Mouse (Mus musculus) CH12.LX (cell line): Measurements from ENCODE around the gene Armcx4. TPM values are rescaled to one million over a fixed set of nuclear protein-coding genes. Genes with fewer than 3 reads are reported as not detected.

Source experiments
- DNase-seq: peaks from one replicate; pipeline ENCODE4 v3.0.0-alpha.2; 2013; ENCODE audit errors: extremely low read depth
- H3K27ac ChIP-seq: 2 replicates; pipeline ENCODE4 v1.5.1; 2012; ENCODE audit warnings: low read depth, mild to moderate bottlenecking, control low read depth, moderate library complexity; ENCODE audit not compliant: insufficient read depth
- H3K27me3 ChIP-seq: replicated peaks from 2 replicates; pipeline ENCODE3; 2012; ENCODE audit warnings: inconsistent platforms
- H3K36me3 ChIP-seq, 2 experiments: replicated peaks in 1 of 2; 2 replicates each; pipeline versions ENCODE3 to v1.6.1; 2012; ENCODE audit warnings: inconsistent platforms in 1 of 2, low read length in 1 of 2, mild to moderate bottlenecking in 1 of 2, mixed read lengths in 1 of 2, moderate library complexity in 1 of 2; ENCODE audit not compliant: control insufficient read depth in 1 of 2, insufficient read depth in 1 of 2
- H3K4me1 ChIP-seq, 2 experiments: 2 replicates each; pipeline ENCODE4 v1.6.1; 2012; ENCODE audit warnings: inconsistent platforms in 1 of 2, moderate library complexity in 1 of 2; ENCODE audit not compliant: insufficient read depth in 2 of 2, control insufficient read depth in 1 of 2
- H3K4me2 ChIP-seq: 2 replicates; pipeline ENCODE4 v1.6.1; 2012; ENCODE audit warnings: low read depth, mild to moderate bottlenecking, control low read depth; ENCODE audit not compliant: poor library complexity, insufficient read depth, severe bottlenecking
- H3K4me3 ChIP-seq, 3 experiments: fragments of 150-350 bp in 1 of 3; sonication (generic) in 1 of 3; replicated peaks in 1 of 3; 2 replicates each; pipeline versions ENCODE3 to v1.5.1; 2011 to 2012; ENCODE audit warnings: low read depth in 2 of 3, low read length in 2 of 3, mild to moderate bottlenecking in 2 of 3, moderate library complexity in 2 of 3, control low read depth in 1 of 3, improper control_type of control experiment in 1 of 3, inconsistent platforms in 1 of 3, mixed read lengths in 1 of 3; ENCODE audit not compliant: poor library complexity in 1 of 3
- H3K79me2 ChIP-seq: replicated peaks from 2 replicates; pipeline ENCODE4 v1.6.1; 2012; ENCODE audit warnings: mild to moderate bottlenecking, moderate library complexity; ENCODE audit not compliant: control insufficient read depth, poor library complexity, insufficient read depth, severe bottlenecking; ENCODE audit errors: extremely low read depth
- H3K9ac ChIP-seq: 2 replicates; pipeline ENCODE4 v1.6.1; 2012; ENCODE audit warnings: low read depth, mild to moderate bottlenecking, control low read depth, moderate library complexity; ENCODE audit not compliant: insufficient read depth
- H3K9me3 ChIP-seq: replicated peaks from 2 replicates; pipeline ENCODE3; 2012; ENCODE audit warnings: low read length, inconsistent platforms, mixed read lengths
- BHLHE40 ChIP-seq: IDR thresholded peaks from 2 replicates; pipeline ENCODE4 v1.6.1; 2011; ENCODE audit warnings: mild to moderate bottlenecking, low read depth, low read length, improper control_type of control experiment
- CHD1 ChIP-seq: IDR thresholded peaks from 2 replicates; pipeline ENCODE4 v1.6.1; 2012; ENCODE audit warnings: low read depth, low read length, improper control_type of control experiment, inconsistent platforms
- HCFC1 ChIP-seq: IDR thresholded peaks from 2 replicates; pipeline ENCODE4 v1.6.1; 2012; ENCODE audit warnings: low read depth, mild to moderate bottlenecking, inconsistent platforms, low read length, improper control_type of control experiment
- IRF4 ChIP-seq: IDR thresholded peaks from 2 replicates; pipeline ENCODE4 v1.6.1; 2014; ENCODE audit warnings: low read depth, mild to moderate bottlenecking, inconsistent platforms, low read length, improper control_type of control experiment
- JUN ChIP-seq: IDR thresholded peaks from 2 replicates; pipeline ENCODE4 v1.6.1; 2011; ENCODE audit warnings: low read depth, mild to moderate bottlenecking, low read length, improper control_type of control experiment, moderate library complexity; ENCODE audit not compliant: insufficient read depth
- MXI1 ChIP-seq: IDR thresholded peaks from 2 replicates; pipeline ENCODE4 v1.6.1; 2011; ENCODE audit warnings: mild to moderate bottlenecking, low read depth, low read length, improper control_type of control experiment
- MYC ChIP-seq: IDR thresholded peaks from 2 replicates; pipeline ENCODE4 v1.6.1; 2011; ENCODE audit warnings: low read depth, mild to moderate bottlenecking, improper control_type of control experiment, low read length
- NELFE ChIP-seq: IDR thresholded peaks from 2 replicates; pipeline ENCODE4 v1.6.1; 2011; ENCODE audit warnings: low read depth, low read length, improper control_type of control experiment
- NRF1 ChIP-seq: IDR thresholded peaks from 2 replicates; pipeline ENCODE4 v1.6.1; 2014; ENCODE audit warnings: low read depth, mild to moderate bottlenecking, inconsistent platforms, low read length, improper control_type of control experiment, moderate library complexity
- POLR2AphosphoS2 ChIP-seq: IDR thresholded peaks from 2 replicates; pipeline ENCODE4 v1.6.1; 2011; ENCODE audit warnings: low read depth, low read length, improper control_type of control experiment
- RAD21 ChIP-seq: IDR thresholded peaks from 2 replicates; pipeline ENCODE4 v1.6.1; 2011; ENCODE audit warnings: low read depth, mild to moderate bottlenecking, low read length, improper control_type of control experiment, moderate library complexity
- RCOR1 ChIP-seq: conservative IDR thresholded peaks from 2 replicates; pipeline ENCODE4 v1.6.1; 2012; ENCODE audit warnings: low read depth, mild to moderate bottlenecking, inconsistent platforms, low read length, improper control_type of control experiment
- TCF12 ChIP-seq: IDR thresholded peaks from 2 replicates; pipeline ENCODE4 v1.6.1; 2014; ENCODE audit warnings: low read depth, mild to moderate bottlenecking, inconsistent platforms, low read length, improper control_type of control experiment
- ZC3H11A ChIP-seq: IDR thresholded peaks from 2 replicates; pipeline ENCODE4 v1.6.1; 2012; ENCODE audit warnings: low read depth, mild to moderate bottlenecking, inconsistent platforms, low read length, improper control_type of control experiment
- ZNF384 ChIP-seq: IDR thresholded peaks from 2 replicates; pipeline ENCODE4 v1.6.1; 2012; ENCODE audit warnings: low read depth, low read length, improper control_type of control experiment, inconsistent platforms
- dilution Hi-C: fragments of 300-500 bp; cut with MboI; formaldehyde crosslinking; loops from 2 replicates; pipeline ENCODE4 v1.14.3; 2020; ENCODE audit warnings: low sequenced_read_pairs; ENCODE audit not compliant: extremely low pct_unique_long_range_greater_than_20kb, extremely low pct_ligation_motif_present
- in situ Hi-C: fragments of 300-500 bp; cut with MboI; formaldehyde crosslinking; loops from 3 replicates; pipeline ENCODE4 v1.14.3; 2019; ENCODE audit warnings: low sequenced_read_pairs, low pct_ligation_motif_present, low pct_unique_long_range_greater_than_20kb, mixed read lengths
- polyA plus RNA-seq: library from polyadenylated mRNA; unstranded; fragments of >175 nt; gene quantifications from 2 replicates; pipeline ENCODE4 v1.2.1, GENCODE M21; 2012; ENCODE audit warnings: low read depth; ENCODE audit not compliant: insufficient read length
- total RNA-seq, 2 experiments: library from RNA; depleted of rRNA; stranded (reverse); fragments of 300-350 nt in 1 of 2; fragments of >200 nt in 1 of 2; gene quantifications; 2 replicates each; pipeline ENCODE4 v1.2.3; 2012 to 2014

The Armcx4 gene
- total and polyA plus RNA-seq, 3 experiments = 0.03 to 3.4 (median 0.19) TPM

DNA sequence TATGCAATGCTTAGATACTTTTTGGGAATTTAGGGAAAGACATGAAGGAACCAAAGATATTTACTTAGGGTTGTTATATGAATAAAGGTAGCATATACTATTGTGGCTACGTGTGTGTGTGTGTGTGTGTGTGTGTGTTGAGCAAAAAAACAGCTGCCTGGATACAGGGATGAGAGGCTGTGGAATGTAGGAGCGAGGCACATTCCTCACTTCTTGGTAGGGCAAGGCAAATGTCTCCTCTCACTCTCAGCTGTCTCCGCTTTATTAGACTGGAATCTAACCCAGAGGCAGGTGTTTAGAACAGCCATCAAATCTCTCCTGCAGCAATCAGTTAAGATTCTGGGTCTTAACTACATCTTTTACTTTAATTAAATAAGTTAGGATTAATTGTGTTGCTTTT, 30.5 kb downstream of the Armcx4 start:
- H3K4me3 ChIP-seq = no peak overlapping the region
- H3K4me2 ChIP-seq = no peak overlapping the region
- in situ Hi-C loops = no loop called here
- H3K9me3 ChIP-seq = no peaks in the 10 kb centered on the region
- H3K9ac ChIP-seq = no peak overlapping the region
- H3K4me1 ChIP-seq = peaks cover 0 to 3% of the 10 kb centered on the region in 2 experiments; a peak in 1 of 4 replicates
- DNase-seq = no peak
- dilution Hi-C loops = no loop called here
- no peaks in the 10 kb centered on the region for H3K36me3 ChIP-seq
- H3K27ac ChIP-seq = no peak overlapping the region
- TF ChIP-seq POLR2AphosphoS2 (no peak), TCF12 (no peak), ZNF384 (no peak), NRF1 (no peak), ZC3H11A (no peak), IRF4 (no peak), RCOR1 (no peak), CHD1 (no peak), BHLHE40 (no peak), MXI1 (no peak), MYC (no peak), JUN (no peak), HCFC1 (no peak), RAD21 (no peak)
- H3K79me2 ChIP-seq = no peaks in the 10 kb centered on the region
- H3K27me3 ChIP-seq = no peaks in the 10 kb centered on the region

DNA sequence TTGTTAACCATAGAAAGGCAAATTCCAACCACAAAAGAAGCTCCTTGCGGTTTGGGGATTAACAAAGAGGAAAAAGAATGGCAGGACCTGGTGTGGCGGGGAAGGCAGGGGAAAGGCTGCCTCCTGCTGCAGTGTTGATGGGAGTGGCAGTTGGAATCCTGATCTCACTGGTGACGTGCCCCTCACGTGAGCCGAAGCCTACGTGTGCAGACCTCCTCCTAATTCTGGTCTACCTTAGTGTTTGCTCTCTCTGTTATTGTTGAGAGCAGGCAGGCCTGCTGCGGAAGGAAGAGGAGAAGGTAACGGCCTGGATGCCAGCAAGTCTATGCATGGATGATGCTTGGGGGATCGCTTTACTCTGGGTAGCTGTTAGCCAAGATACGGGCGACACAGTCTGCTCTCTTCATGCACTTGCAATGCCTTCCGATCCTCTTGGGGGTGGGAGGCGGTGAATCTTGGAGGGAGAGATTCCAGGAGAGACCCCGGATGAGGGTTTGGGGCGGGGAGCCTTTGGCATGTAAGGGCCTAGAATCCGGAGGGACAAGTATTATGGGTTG, 31.5 kb downstream of the Armcx4 start, which contains the start of gene Armcx1:
Armcx1 (plus strand) TSS at position 212 of the 557 bp plus-strand sequence.
- no peak within 1 kb of the TSS for H3K27ac ChIP-seq
- no peak within 1 kb of the TSS for H3K9ac ChIP-seq
- H3K36me3 ChIP-seq = no peaks in the 10 kb centered on the region
- dilution Hi-C loops (no loop called here), in situ Hi-C loops (no loop called here)
- H3K4me3 ChIP-seq = no peak within 1 kb of the TSS
- DNase-seq = no peak
- H3K4me2 ChIP-seq = 0 out of 2 replicates have a peak within 1 kb of the TSS, but pooled peaks have one; percentile 23
- peaks cover 0 to 3% of the 10 kb centered on the region in 2 experiments; a peak in 1 of 4 replicates for H3K4me1 ChIP-seq
- H3K79me2 ChIP-seq = no peaks in the 10 kb centered on the region
- H3K9me3 ChIP-seq = no peaks in the 10 kb centered on the region
- H3K27me3 ChIP-seq = no peaks in the 10 kb centered on the region
- TF ChIP-seq NELFE = no peak
- TF ChIP-seq BHLHE40 = peak; percentile 71
